Mouse (Mus musculus) myocyte (in vitro differentiated cells): Measurements from ENCODE around the gene Otop2. TPM values are rescaled to one million over a fixed set of nuclear protein-coding genes. Genes with fewer than 3 reads are reported as not detected.
A peak's percentile ranks its signal among the peaks of the same experiment; 100 is the strongest.

Source experiments
- H3K27me3 ChIP-seq: one replicate; pipeline ENCODE4 v1.6.1; 2011; ENCODE audit not compliant: control insufficient read depth, insufficient read depth, insufficient read length
- H3K36me3 ChIP-seq: one replicate; pipeline ENCODE4 v1.6.1; 2011; ENCODE audit not compliant: control insufficient read depth, insufficient read depth
- H3K4me2 ChIP-seq: one replicate; pipeline ENCODE4 v1.6.1; 2011; ENCODE audit warnings: low read depth, control low read depth
- H3K4me3 ChIP-seq: one replicate; pipeline ENCODE4 v1.5.1; 2011; ENCODE audit warnings: mild to moderate bottlenecking, control low read depth, moderate library complexity
- H3K79me2 ChIP-seq: one replicate; pipeline ENCODE4 v1.6.1; 2011; ENCODE audit not compliant: control insufficient read depth, insufficient read depth
- H3ac ChIP-seq: one replicate; pipeline ENCODE4 v1.6.1; 2011; ENCODE audit not compliant: control insufficient read depth, insufficient read length
- CEBPB ChIP-seq: IDR thresholded peaks from 2 replicates; pipeline ENCODE4 v1.6.1; 2011; ENCODE audit warnings: mild to moderate bottlenecking, moderate library complexity; ENCODE audit not compliant: poor library complexity, insufficient read depth, severe bottlenecking
- E2F4 ChIP-seq: IDR thresholded peaks from one replicate; pipeline ENCODE4 v1.6.1; 2011; ENCODE audit warnings: mild to moderate bottlenecking, control low read depth, moderate library complexity; ENCODE audit not compliant: insufficient read depth
- MAX ChIP-seq: IDR thresholded peaks from one replicate; pipeline ENCODE4 v1.6.1; 2011; ENCODE audit warnings: low read depth, mild to moderate bottlenecking, control low read depth
- MYOD1 ChIP-seq, 3 experiments: IDR thresholded peaks; one replicate each; pipeline ENCODE4 v1.6.1; 2011; ENCODE audit warnings: control low read depth in 2 of 3, low read depth in 2 of 3, mild to moderate bottlenecking in 2 of 3, moderate library complexity in 1 of 3; ENCODE audit not compliant: insufficient read length in 2 of 3, control insufficient read depth in 1 of 3
- MYOG ChIP-seq, 3 experiments: IDR thresholded peaks; one replicate each; pipeline ENCODE4 v1.6.1; 2011; ENCODE audit warnings: control low read depth in 2 of 3, low read depth in 2 of 3, mild to moderate bottlenecking in 2 of 3; ENCODE audit not compliant: insufficient read length in 2 of 3, control insufficient read depth in 1 of 3, insufficient read depth in 1 of 3
- POLR2A ChIP-seq: IDR thresholded peaks from one replicate; pipeline ENCODE4 v1.6.1; 2011; ENCODE audit warnings: low read depth, mild to moderate bottlenecking, control low read depth, moderate library complexity; ENCODE audit not compliant: insufficient read length
- POLR2AphosphoS2 ChIP-seq: IDR thresholded peaks from one replicate; pipeline ENCODE4 v1.6.1; 2011; ENCODE audit warnings: low read depth, control low read depth; ENCODE audit not compliant: insufficient read length
- REST ChIP-seq: IDR thresholded peaks from one replicate; pipeline ENCODE4 v1.6.1; 2011; ENCODE audit warnings: mild to moderate bottlenecking, control low read depth, moderate library complexity; ENCODE audit not compliant: insufficient read depth, insufficient read length
- SRF ChIP-seq: IDR thresholded peaks from one replicate; pipeline ENCODE4 v1.6.1; 2011; ENCODE audit warnings: low read depth; ENCODE audit not compliant: control insufficient read depth, insufficient read length
- TCF12 ChIP-seq: IDR thresholded peaks from one replicate; pipeline ENCODE4 v1.6.1; 2011; ENCODE audit warnings: mild to moderate bottlenecking, control low read depth; ENCODE audit not compliant: poor library complexity, insufficient read depth, severe bottlenecking
- TCF3 ChIP-seq: IDR thresholded peaks from one replicate; pipeline ENCODE4 v1.6.1; 2011; ENCODE audit warnings: low read depth, control low read depth; ENCODE audit not compliant: insufficient read length
- USF1 ChIP-seq: IDR thresholded peaks from one replicate; pipeline ENCODE4 v1.6.1; 2011; ENCODE audit warnings: low read depth, mild to moderate bottlenecking, control low read depth, moderate library complexity
- polyA plus RNA-seq: library from polyadenylated mRNA; unstranded; fragments of >200 nt; fragmentation: generic; extraction: Trizol; gene quantifications from one replicate; pipeline ENCODE4 v1.2.1, GENCODE M21; 2012; ENCODE audit warnings: missing spikeins

The Otop2 gene
- polyA plus RNA-seq, 1 experiment, result 0.01 TPM

GRCm38 (mm10) chr11:115297214-115297826 is 9.6 kb upstream of the Otop2 start, which contains the start of gene Fads6:
TSS of gene Fads6 (minus strand) at chr11:115297663.
- Histone ChIP-seq H3K36me3 (no peaks in the 10 kb centered on the region), H3K4me2 (no peak within 1 kb of the TSS), H3K79me2 (no peaks in the 10 kb centered on the region), H3K4me3 (no peak within 1 kb of the TSS), H3ac (no peak within 1 kb of the TSS), H3K27me3 (no peaks in the 10 kb centered on the region)
- no peak for TF ChIP-seq MAX
- no peak for TF ChIP-seq MYOG (IDR thresholded peaks at IDR 0.05; ENCODE audit: control insufficient read depth in 1 of 3, insufficient read depth in 1 of 3, insufficient read length in 2 of 3, low read depth in 2 of 3)
- no peak for TF ChIP-seq SRF
- no peak for TF ChIP-seq CEBPB
- TF ChIP-seq POLR2AphosphoS2, result no peak
- TF ChIP-seq MYOD1 (IDR thresholded peaks at IDR 0.05; ENCODE audit: control insufficient read depth in 1 of 3, insufficient read length in 2 of 3, low read depth in 2 of 3), result no peak
- no peak for TF ChIP-seq POLR2A
- TF ChIP-seq USF1, result no peak
- TF ChIP-seq TCF3, result no peak
- TF ChIP-seq E2F4, result no peak
- no peak for TF ChIP-seq TCF12
- no peak for TF ChIP-seq REST

- H3K4me2 ChIP-seq, result no peak overlapping the region
- H3K36me3 ChIP-seq, result no peaks in the 10 kb centered on the region
- H3ac ChIP-seq, result no peak overlapping the region
- TF ChIP-seq POLR2AphosphoS2, result no peak
- no peak overlapping the region for H3K4me3 ChIP-seq
- H3K27me3 ChIP-seq, result no peaks in the 10 kb centered on the region
- no peaks in the 10 kb centered on the region for H3K79me2 ChIP-seq
These were observed 8.8 kb upstream of the Otop2 start for GRCm38 (mm10) chr11:115298160-115298559.

- H3K27me3 ChIP-seq, result no peaks in the 10 kb centered on the region
- no peak overlapping the region for H3ac ChIP-seq
- H3K79me2 ChIP-seq, result no peaks in the 10 kb centered on the region
- H3K4me2 ChIP-seq, result no peak overlapping the region
- H3K4me3 ChIP-seq, result no peak overlapping the region
- TF ChIP-seq CEBPB (no peak), MYOD1 (IDR thresholded peaks at IDR 0.05; ENCODE audit: control insufficient read depth in 1 of 3, insufficient read length in 2 of 3, low read depth in 2 of 3) (no peak), MAX (no peak), REST (no peak), TCF3 (no peak), E2F4 (no peak)
- H3K36me3 ChIP-seq, result no peaks in the 10 kb centered on the region
These were observed 6.2 kb upstream of the Otop2 start for GRCm38 (mm10) chr11:115300745-115301144.

DNA sequence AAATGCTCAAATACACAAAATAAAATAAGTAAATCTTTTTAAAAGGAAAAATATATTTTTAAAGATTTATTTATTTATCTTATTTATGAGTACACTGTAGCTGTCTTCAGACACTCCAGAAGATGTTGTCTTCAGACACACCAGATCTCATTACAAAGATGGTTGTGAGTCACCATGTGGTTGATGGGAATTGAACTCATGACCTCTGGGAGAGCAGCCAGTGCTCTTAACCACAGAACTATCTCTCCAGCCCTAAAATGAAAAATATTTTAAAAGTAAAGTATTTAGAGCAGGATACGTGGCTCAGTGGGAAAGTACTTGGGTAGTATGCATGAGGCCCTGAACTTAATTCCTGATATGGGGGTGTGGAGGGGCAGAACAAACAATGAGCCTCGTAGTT is 5.6 kb upstream of the Otop2 start:
- H3K4me2 ChIP-seq, result no peak overlapping the region
- no peak overlapping the region for H3K4me3 ChIP-seq
- TF ChIP-seq SRF (no peak), E2F4 (no peak), POLR2AphosphoS2 (no peak), CEBPB (no peak), USF1 (peak; percentile 11), TCF12 (no peak), TCF3 (no peak), MAX (no peak)
- no peaks in the 10 kb centered on the region for H3K36me3 ChIP-seq
- H3K27me3 ChIP-seq, result no peaks in the 10 kb centered on the region
- no peaks in the 10 kb centered on the region for H3K79me2 ChIP-seq
- H3ac ChIP-seq, result no peak overlapping the region

DNA sequence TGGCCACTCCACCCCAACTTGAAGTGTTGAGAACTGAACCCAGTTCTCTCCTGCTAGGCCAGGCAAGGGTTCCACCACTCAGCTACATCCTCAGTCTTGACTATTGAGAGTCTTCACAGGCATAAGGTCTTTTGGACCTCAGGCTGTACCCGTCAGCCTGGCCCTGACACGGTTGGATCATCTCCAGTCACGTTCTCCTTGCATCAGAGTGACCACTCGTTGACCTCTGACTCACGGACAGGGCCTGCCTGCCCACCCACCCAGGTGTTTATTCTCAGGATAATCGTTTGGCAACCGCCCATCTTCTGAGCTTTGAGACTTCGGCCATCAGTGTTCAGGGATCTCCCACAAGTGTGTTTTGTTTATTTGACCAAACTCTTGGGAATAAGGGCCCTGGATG is 3.8 kb upstream of the Otop2 start:
- peak; percentile 11; the same call in 1 of the 2 replicates for TF ChIP-seq CEBPB
- no peak for TF ChIP-seq TCF12
- H3K36me3 ChIP-seq, result no peaks in the 10 kb centered on the region
- no peaks in the 10 kb centered on the region for H3K79me2 ChIP-seq
- H3K4me2 ChIP-seq, result no peak overlapping the region
- H3K27me3 ChIP-seq, result no peaks in the 10 kb centered on the region
- H3K4me3 ChIP-seq, result no peak overlapping the region
- no peak overlapping the region for H3ac ChIP-seq

- Histone ChIP-seq H3K4me3 (no peak overlapping the region), H3K27me3 (no peaks in the 10 kb centered on the region), H3K4me2 (no peak overlapping the region), H3K79me2 (no peaks in the 10 kb centered on the region), H3K36me3 (no peaks in the 10 kb centered on the region), H3ac (no peak overlapping the region)
- TF ChIP-seq REST (no peak), CEBPB (no peak), MYOD1 (IDR thresholded peaks at IDR 0.05; ENCODE audit: control insufficient read depth in 1 of 3, insufficient read length in 2 of 3, low read depth in 2 of 3) (peak; percentile 14 to 69 (median 68)), POLR2AphosphoS2 (no peak), MAX (no peak), TCF3 (no peak), SRF (no peak), MYOG (IDR thresholded peaks at IDR 0.05; ENCODE audit: control insufficient read depth in 1 of 3, insufficient read depth in 1 of 3, insufficient read length in 2 of 3, low read depth in 2 of 3) (no peak)
These were observed 1.8 kb downstream of the Otop2 start for GRCm38 (mm10) chr11:115308781-115309180.
